Mouse (Mus musculus): ENCODE data around the gene Eml5.
A peak's percentile ranks its signal among the peaks of the same experiment; 100 is the strongest.

DNA sequence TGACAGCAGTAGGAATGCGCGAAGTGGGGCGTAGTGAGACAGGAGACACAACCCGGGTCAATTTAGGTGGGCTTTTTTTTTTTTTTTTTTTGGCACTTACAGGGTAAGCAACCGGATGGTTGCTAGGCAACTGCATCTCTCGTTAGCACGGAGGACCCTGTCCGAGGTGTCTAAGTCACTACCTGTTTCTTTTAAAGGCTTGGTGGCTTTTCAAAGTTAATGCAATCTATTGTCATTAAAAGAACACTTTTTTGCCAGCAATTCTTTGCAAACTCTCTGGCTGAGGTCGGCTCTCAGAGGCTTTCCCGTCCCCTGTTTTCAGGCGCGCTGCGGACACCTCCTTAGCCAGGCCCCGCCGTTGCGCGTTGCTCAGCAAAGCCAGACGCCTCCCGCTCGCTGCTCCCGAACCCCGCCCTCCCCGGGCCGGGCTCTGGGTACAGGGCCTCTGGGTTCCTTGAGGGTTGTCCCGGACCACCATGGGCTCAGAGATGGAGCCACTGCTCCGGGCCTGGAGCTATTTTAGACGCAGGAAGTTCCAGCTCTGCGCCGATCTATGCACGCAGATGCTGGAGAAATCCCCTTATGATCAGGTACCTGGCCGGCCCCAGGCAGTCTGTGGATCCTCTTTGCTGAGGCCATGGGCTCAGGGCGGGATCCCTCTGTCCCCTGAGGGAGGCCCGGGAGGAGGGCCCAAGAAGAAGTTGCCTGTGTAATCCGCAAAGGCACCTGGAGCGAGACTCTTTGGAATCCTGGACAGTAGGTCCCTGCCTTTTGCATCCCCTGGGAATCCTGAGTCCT is 19.1 kb upstream of the Eml5 start, which contains the start of gene Ttc8:
- TF ChIP-seq POLR2A (IDR thresholded peaks at IDR 0.05; ENCODE audit: low read depth, low read length) = 0 out of 2 replicates have a peak, but pooled peaks have one; percentile 18
- no peak for TF ChIP-seq CTCF (IDR thresholded peaks at IDR 0.05; ENCODE audit: extremely low read depth, insufficient read length, insufficient replicate concordance, low read depth, low read length)
